Mouse (Mus musculus) kidney, embryonic 15.5 days (tissue): ENCODE results near the gene Socs3. TPM values are rescaled to one million over a fixed set of nuclear protein-coding genes. Genes with fewer than 3 reads are reported as not detected.

ENCODE experiments used
- ATAC-seq: fragments of 200-750 bp; cut with Nextera tagmentation; replicated peaks from 2 replicates; pipeline ENCODE4 v1.8.0; 2017; ENCODE audit warnings: moderate TSS enrichment; ENCODE audit not compliant: low FRiP score
- H3K27ac ChIP-seq: fragments of 300-500 bp; sonication (generic); 2 replicates; pipeline ENCODE4 v1.5.1; 2015; ENCODE audit warnings: mild to moderate bottlenecking, inconsistent platforms
- H3K27me3 ChIP-seq: fragments of 300-500 bp; sonication (generic); 2 replicates; pipeline ENCODE4 v1.6.1; 2015; ENCODE audit warnings: inconsistent platforms
- H3K36me3 ChIP-seq: fragments of 300-500 bp; sonication (generic); 2 replicates; pipeline ENCODE4 v1.6.1; 2015; ENCODE audit warnings: inconsistent platforms
- H3K4me1 ChIP-seq: fragments of 300-500 bp; sonication (generic); 2 replicates; pipeline ENCODE4 v1.6.1; 2015; ENCODE audit warnings: inconsistent platforms
- H3K4me2 ChIP-seq: fragments of 300-500 bp; sonication (generic); 2 replicates; pipeline ENCODE4 v1.6.1; 2015; ENCODE audit warnings: moderate library complexity, mild to moderate bottlenecking, inconsistent platforms
- H3K4me3 ChIP-seq: fragments of 300-500 bp; sonication (generic); replicated peaks from 2 replicates; pipeline ENCODE4 v1.5.1; 2015; ENCODE audit warnings: mild to moderate bottlenecking, inconsistent platforms
- H3K9ac ChIP-seq: fragments of 300-500 bp; sonication (generic); 2 replicates; pipeline ENCODE4 v1.6.1; 2015; ENCODE audit warnings: mild to moderate bottlenecking, inconsistent platforms
- H3K9me3 ChIP-seq: fragments of 300-500 bp; sonication (generic); replicated peaks from 2 replicates; pipeline ENCODE4 v1.6.1; 2016; ENCODE audit warnings: inconsistent platforms
- whole genome bisulfite sequencing: fragments of 180-500 bp; shearing (Covaris S2); methylation state at CpG from one replicate; pipeline ENCODE4 v1.1.7; 2015; ENCODE audit warnings: mixed read lengths; 5-methylcytosine and 5-hydroxymethylcytosine counted together
- polyA plus RNA-seq: library from polyadenylated mRNA; unstranded; fragments of >200 nt; fragmentation: Nextera tagmentation; extraction: Ambion mirVana; gene quantifications from 2 replicates; pipeline ENCODE4 v1.2.1, GENCODE M21; 2015

Gene Socs3
- polyA plus RNA-seq, 1 experiment from 2014 or later = 15.2 TPM

DNA sequence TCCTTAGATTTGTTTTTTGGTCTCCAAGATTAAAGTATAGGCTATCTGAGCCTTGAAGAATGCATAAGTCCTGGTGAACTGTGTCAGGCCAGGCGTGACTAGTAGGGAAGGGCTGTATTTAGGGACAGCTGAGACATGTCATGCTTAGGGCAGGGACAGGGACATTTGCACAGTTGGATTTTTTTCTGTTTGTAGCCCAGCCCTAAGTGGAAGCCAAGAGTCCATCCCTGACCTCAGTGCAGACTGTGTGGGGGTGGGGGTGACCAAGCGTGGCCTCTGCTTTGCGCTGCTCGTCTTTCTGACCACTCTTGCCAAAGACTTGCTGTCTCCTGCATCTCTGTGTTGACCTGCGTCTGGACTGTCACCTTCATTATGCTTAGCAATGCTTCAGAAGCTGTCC, 34.4 kb upstream of the Socs3 start:
- Histone ChIP-seq H3K36me3 (peaks cover 74% of the 10 kb centered on the region), H3K27ac (peak overlapping the region; percentile 88), H3K4me3 (no peak overlapping the region), H3K27me3 (no peaks in the 10 kb centered on the region), H3K9me3 (no peaks in the 10 kb centered on the region), H3K4me1 (peaks cover 45% of the 10 kb centered on the region), H3K4me2 (0 out of 2 replicates have a peak overlapping the region, but pooled peaks have one; percentile 8), H3K9ac (no peak overlapping the region)
- ATAC-seq = peak; percentile 70
- WGBS = 43% methylated on average over 5 of the region's 5 CpGs

DNA sequence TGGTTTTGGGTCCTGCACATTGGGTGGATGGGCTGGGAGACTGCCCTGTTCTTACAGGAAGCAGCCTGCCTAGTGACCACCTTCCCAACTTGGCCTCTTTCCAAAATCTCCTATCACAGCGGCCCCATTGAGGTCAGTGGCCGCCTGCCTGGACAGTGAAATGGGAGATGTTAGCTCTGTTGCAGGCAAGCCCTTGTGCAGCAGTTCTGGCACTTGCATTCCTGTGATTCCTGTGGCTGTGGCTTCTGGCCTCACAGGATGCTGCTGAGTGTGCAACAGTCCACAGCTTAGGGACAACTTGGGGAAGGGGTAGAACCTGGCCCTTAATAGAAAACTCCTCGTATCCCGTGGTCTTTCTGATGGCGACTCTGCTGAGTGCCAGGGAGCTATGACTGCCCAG, 33.9 kb upstream of the Socs3 start:
- Histone ChIP-seq H3K36me3 (peaks cover 78% of the 10 kb centered on the region), H3K9ac (no peak overlapping the region), H3K4me2 (0 out of 2 replicates have a peak overlapping the region, but pooled peaks have one; percentile 12), H3K27ac (peak overlapping the region; percentile 88), H3K9me3 (no peaks in the 10 kb centered on the region), H3K4me3 (no peak overlapping the region), H3K27me3 (no peaks in the 10 kb centered on the region), H3K4me1 (peaks cover 40% of the 10 kb centered on the region)
- ATAC-seq = no peak; the same call in 1 of the 2 replicates
- WGBS = 50% methylated on average over 5 of the region's 5 CpGs

DNA sequence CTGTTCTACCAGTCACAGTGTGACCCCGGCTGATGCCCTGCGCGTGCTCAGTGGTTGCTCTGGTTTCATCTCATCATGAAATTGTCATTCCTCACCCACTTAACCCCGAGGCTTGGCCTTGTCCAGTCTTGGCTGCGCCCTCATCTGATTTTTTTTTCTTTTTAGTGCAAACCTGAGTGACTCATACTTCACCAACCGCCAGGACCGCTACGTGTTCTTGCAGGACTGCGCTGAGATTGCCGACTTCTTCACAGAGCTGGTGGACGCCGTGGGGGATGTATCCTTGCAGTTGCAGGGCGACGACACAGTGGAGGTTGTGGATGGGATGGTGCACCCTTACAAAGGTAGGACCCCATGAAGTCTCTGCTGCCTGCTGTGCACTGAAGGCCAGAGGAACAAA, 33.3 kb upstream of the Socs3 start:
- Histone ChIP-seq H3K4me3 (no peak overlapping the region), H3K36me3 (peaks cover 82% of the 10 kb centered on the region), H3K27me3 (no peaks in the 10 kb centered on the region), H3K4me2 (no peak overlapping the region), H3K9me3 (no peaks in the 10 kb centered on the region), H3K4me1 (peaks cover 39% of the 10 kb centered on the region), H3K9ac (no peak overlapping the region), H3K27ac (peak overlapping the region; percentile 88)
- ATAC-seq = no peak
- WGBS = 87% methylated on average over 14 of the region's 14 CpGs

DNA sequence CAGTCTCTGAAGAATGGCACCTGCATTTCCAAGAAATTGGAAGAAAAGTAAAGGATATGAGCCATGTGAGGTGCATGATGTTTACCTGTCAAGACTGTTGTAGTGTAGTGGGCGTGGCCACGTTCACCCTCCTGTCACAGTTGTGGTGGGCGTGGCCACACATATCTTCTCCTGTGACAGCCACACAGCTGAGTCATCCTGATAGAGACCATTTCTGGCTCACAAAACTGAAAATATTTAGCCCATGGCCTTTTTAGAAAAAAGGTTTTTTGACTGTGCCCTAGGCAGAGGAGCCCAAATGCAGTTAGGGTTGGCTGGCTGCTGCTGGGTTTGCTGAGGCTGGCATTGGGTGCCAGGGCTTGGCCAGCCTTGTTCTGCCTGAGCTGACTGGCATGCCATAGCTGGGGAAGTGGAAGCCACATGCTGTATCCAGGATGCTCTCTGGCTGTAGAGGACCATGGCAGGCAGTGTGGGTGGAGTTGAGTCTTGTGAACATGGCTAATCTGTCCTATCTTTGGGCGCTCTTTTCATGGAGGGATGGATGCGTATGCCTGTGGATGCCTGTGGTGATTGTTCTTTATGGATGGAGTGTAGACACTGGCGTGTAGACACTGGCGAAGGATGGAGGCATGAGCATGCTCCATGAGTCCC, 30.8 kb upstream of the Socs3 start:
- Histone ChIP-seq H3K27me3 (no peaks in the 10 kb centered on the region), H3K4me1 (peaks cover 35% of the 10 kb centered on the region), H3K36me3 (peaks cover 74% of the 10 kb centered on the region), H3K4me2 (no peak overlapping the region), H3K27ac (no peak overlapping the region), H3K4me3 (no peak overlapping the region), H3K9ac (no peak overlapping the region), H3K9me3 (no peaks in the 10 kb centered on the region)
- no peak for ATAC-seq
- 91% methylated on average over 7 of the region's 7 CpGs for WGBS

DNA sequence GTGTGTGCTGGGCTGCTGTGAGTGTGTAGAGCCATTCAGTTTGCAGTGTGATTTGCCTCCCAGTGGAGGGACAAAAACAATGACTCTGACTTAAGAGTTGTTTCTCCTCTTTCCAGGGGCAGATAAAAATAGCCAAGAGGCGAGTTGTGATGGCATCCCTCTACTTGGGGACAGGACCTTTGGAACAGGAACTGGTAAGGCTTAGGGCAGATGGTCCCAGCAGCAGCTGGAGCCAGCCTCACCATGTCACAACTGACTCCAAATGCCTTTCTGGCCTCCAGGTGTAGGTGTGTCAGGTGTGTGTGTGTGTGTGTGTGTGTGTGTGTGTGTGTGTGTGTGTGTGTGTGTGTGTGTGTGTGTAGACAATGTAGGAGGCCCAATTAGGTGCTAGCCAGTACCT, 30.2 kb upstream of the Socs3 start:
- no peak for ATAC-seq
- H3K36me3 ChIP-seq = peaks cover 68% of the 10 kb centered on the region
- 62% methylated on average over 1 of the region's 1 CpGs for WGBS
- H3K9ac ChIP-seq = no peak overlapping the region
- no peak overlapping the region for H3K27ac ChIP-seq
- peaks cover 37% of the 10 kb centered on the region for H3K4me1 ChIP-seq
- H3K9me3 ChIP-seq = no peaks in the 10 kb centered on the region
- no peaks in the 10 kb centered on the region for H3K27me3 ChIP-seq
- no peak overlapping the region for H3K4me3 ChIP-seq
- no peak overlapping the region for H3K4me2 ChIP-seq

DNA sequence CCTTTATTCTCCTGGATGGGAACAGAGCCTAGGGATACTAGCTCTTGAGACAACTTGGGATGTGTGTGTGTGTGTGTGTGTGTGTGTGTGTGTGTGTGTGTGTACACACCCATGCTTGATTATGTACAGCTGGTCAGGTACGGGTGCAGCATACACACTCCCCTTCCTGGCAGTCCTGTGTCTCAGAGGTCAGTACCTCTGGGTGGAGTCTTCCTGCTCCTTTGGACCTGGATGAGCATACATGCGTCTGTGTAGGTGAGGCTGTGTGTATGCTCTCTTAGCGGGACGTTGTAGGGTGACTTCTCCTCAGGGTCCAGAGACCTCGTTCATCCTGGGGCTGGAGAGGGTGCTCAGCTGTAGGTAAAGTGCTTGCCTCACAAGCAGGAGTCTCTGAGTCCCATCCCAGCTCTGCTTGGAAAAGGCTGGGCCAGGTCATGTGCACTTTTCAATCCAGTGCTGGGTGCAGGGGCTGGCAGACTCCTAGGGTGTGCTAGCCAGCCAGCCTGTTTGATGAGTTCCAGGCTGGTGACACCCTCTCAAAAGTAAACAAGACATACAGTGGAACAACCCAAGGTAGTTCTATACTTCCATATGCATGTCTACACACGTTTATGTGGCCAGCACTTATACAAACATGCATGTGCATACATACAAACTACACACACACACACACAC, 29.6 kb upstream of the Socs3 start:
- 86% methylated on average over 6 of the region's 6 CpGs for WGBS
- Histone ChIP-seq H3K9ac (no peak overlapping the region), H3K27ac (no peak overlapping the region), H3K4me1 (peaks cover 37% of the 10 kb centered on the region), H3K36me3 (peaks cover 61% of the 10 kb centered on the region), H3K4me3 (no peak overlapping the region), H3K27me3 (no peaks in the 10 kb centered on the region), H3K9me3 (no peaks in the 10 kb centered on the region), H3K4me2 (no peak overlapping the region)
- no peak for ATAC-seq

DNA sequence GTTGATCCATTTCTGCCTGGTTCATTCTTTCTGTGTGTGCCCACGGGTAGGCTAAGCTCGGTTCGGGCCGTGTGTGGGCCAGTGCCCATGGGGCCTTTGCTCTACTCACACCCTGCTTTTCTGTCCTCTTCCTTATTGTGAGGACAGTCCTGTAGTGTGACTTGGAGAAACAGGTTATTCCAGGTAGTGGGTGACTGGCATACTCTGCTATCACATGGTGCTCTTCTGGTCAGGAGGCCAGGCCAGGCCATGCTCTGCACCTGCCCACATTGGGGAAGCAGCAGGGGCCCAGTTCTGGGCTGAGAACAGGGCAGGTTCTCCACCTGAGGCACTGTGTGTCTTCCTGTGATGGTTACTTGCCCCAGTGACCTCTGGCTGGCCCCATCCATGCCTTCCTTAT, 28.5 kb upstream of the Socs3 start:
- 91% methylated on average over 4 of the region's 4 CpGs for WGBS
- ATAC-seq = no peak
- H3K9ac ChIP-seq = no peak overlapping the region
- H3K36me3 ChIP-seq = peaks cover 51% of the 10 kb centered on the region
- H3K27me3 ChIP-seq = no peaks in the 10 kb centered on the region
- no peaks in the 10 kb centered on the region for H3K9me3 ChIP-seq
- H3K4me2 ChIP-seq = no peak overlapping the region
- peaks cover 37% of the 10 kb centered on the region for H3K4me1 ChIP-seq
- H3K27ac ChIP-seq = peak overlapping the region; percentile 27; the same call in 1 of the 2 replicates
- H3K4me3 ChIP-seq = no peak overlapping the region

DNA sequence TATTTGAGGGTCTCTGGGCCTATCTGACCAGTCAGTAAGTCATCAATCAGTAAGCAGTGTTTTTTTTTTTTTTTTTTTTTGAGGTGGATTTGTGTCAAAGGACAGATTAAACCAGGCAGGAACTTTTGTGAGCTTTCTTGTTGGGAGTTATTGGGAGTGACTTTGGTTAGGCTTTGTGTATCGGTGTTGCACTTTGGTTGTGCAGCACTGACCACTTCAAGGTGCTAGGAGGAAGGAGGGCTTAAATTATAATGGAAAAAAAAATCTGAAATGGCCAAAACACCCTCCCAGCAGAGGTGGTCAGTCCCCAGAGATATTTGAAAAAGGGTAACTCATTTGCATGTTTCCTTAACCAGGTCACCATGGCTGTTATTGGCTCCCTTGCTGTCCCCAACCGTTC, 27.2 kb upstream of the Socs3 start:
- no peak overlapping the region for H3K4me3 ChIP-seq
- H3K36me3 ChIP-seq = peaks cover 39% of the 10 kb centered on the region
- H3K4me2 ChIP-seq = no peak overlapping the region
- ATAC-seq = no peak
- 89% methylated on average over 2 of the region's 2 CpGs for WGBS
- no peak overlapping the region for H3K27ac ChIP-seq
- H3K4me1 ChIP-seq = peaks cover 42% of the 10 kb centered on the region
- no peaks in the 10 kb centered on the region for H3K9me3 ChIP-seq
- H3K27me3 ChIP-seq = no peaks in the 10 kb centered on the region
- H3K9ac ChIP-seq = no peak overlapping the region

DNA sequence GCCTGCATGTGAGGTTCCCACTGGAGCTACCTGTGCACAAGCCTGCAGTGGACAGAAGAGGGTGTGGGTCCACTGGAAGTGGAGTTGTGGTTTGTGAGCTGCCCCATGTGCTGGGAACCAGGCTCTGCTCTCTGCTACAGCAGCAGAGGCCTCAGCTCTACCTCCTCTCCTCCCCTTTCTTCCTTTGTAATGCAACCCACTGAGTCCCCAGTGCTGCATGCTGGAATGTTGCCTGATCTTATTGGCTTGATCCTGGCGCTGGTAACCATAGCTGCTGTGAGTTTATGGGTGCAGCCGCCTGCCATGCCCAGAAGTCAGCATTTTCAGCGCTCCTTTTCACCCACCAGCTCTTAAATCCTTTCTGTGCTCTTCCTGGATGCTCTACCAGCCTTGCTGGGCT, 26.2 kb upstream of the Socs3 start:
- ATAC-seq = no peak
- peaks cover 29% of the 10 kb centered on the region for H3K36me3 ChIP-seq
- peaks cover 50% of the 10 kb centered on the region for H3K4me1 ChIP-seq
- no peaks in the 10 kb centered on the region for H3K27me3 ChIP-seq
- no peak overlapping the region for H3K4me3 ChIP-seq
- no peak overlapping the region for H3K4me2 ChIP-seq
- WGBS = 34% methylated on average over 3 of the region's 3 CpGs
- H3K9ac ChIP-seq = no peak overlapping the region
- H3K27ac ChIP-seq = 0 out of 2 replicates have a peak overlapping the region, but pooled peaks have one; percentile 37
- H3K9me3 ChIP-seq = no peaks in the 10 kb centered on the region

DNA sequence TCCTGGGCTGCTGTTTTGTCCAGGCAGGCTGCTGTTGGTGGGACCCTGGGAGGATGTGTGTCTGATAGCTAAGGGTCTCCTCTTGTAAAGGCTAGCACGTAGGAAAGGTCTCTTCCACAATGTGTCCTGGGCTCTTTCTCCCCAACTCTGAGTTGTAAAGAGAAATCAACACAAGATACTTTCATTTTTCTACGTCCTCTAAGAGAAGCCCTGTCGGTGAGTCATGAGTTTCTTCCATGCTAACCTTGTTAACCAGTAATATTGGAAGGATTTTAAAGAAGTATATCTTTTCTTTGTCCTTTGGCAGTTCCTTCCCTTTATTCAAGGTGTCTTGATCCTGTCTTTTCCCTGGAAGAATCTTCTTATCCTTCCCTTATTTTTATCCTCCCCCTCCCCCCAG, 25.8 kb upstream of the Socs3 start:
- H3K27me3 ChIP-seq = no peaks in the 10 kb centered on the region
- H3K4me2 ChIP-seq = no peak overlapping the region
- no peaks in the 10 kb centered on the region for H3K9me3 ChIP-seq
- peaks cover 25% of the 10 kb centered on the region for H3K36me3 ChIP-seq
- 58% methylated on average over 3 of the region's 3 CpGs for WGBS
- H3K4me1 ChIP-seq = peaks cover 52% of the 10 kb centered on the region
- no peak overlapping the region for H3K4me3 ChIP-seq
- 0 out of 2 replicates have a peak overlapping the region, but pooled peaks have one; percentile 37 for H3K27ac ChIP-seq
- no peak overlapping the region for H3K9ac ChIP-seq
- ATAC-seq = no peak

DNA sequence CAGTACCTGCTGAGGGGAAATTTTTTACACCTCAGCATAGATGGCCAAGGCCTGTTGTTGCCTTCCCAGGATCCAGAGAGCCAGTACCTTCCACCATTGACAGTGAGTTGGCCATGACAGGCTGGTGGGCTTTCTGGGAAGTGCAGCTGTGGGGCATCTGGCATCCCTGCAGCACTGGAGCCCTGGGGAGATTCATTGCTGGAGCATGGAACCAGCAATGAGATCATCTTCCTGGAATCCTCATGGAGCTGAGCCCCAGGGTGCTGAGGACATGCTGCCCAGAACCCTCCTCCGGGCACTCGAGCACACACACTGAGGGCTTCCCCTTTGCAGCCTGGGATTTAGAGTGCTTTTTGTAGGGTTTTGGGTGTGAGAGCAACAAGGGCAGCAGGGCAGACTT, 25.4 kb upstream of the Socs3 start:
- Histone ChIP-seq H3K4me3 (no peak overlapping the region), H3K4me1 (peaks cover 56% of the 10 kb centered on the region), H3K27ac (peak overlapping the region; percentile 80; the same call in 1 of the 2 replicates), H3K4me2 (no peak overlapping the region), H3K9ac (no peak overlapping the region), H3K36me3 (peaks cover 22% of the 10 kb centered on the region), H3K9me3 (no peaks in the 10 kb centered on the region), H3K27me3 (no peaks in the 10 kb centered on the region)
- no peak for ATAC-seq
- WGBS = 58% methylated on average over 2 of the region's 2 CpGs

DNA sequence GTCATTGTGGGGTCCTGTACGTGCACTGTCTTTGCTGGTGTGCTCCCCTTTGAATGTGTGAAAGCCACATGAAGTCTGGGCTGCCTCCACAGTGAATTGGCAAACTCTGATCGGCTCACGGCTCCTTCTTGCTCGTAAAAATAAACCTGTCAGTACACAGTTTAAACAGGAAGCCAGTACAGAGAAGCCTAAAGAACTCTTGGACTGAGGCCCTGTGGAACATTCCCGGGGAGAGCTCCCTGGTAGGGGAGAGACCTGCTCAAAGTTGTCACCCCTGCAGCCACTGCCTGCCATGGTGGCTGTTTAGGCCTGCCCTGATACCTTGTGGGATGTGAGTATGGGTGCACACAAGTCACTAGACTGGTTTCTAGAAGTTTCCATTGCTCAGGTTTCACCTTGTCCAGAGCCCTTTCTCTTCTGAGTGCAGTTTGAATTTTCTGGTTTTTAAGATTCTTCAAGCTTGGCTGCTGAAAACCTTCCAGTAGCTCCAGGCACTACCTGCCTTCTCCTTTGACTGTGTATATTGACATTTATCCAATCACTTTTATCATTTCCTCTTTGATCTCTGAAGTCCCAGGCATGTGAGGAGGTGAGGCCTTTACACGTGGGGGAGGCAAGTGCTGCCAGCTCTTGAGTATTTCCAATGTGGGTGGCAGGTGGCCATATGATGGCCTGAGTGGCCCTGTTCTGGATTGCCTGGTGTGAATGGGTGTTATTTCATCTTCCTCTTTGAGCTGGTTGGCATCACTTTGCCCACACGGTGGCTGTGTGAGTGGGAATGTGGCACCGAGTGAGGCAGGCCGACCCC, 24.6 kb upstream of the Socs3 start:
- H3K36me3 ChIP-seq = peaks cover 14% of the 10 kb centered on the region
- no peaks in the 10 kb centered on the region for H3K9me3 ChIP-seq
- WGBS = 47% methylated on average over 9 of the region's 9 CpGs
- ATAC-seq = no peak
- no peaks in the 10 kb centered on the region for H3K27me3 ChIP-seq
- no peak overlapping the region for H3K4me3 ChIP-seq
- H3K4me1 ChIP-seq = peaks cover 64% of the 10 kb centered on the region
- H3K9ac ChIP-seq = no peak overlapping the region
- H3K4me2 ChIP-seq = peak overlapping the region; percentile 21; the same call in 1 of the 2 replicates
- H3K27ac ChIP-seq = peak overlapping the region; percentile 80
